Mouse (Mus musculus) adrenal gland, postnatal 14 days (tissue): ENCODE results near the gene Wwp2. TPM values are rescaled to one million over a fixed set of nuclear protein-coding genes. Genes with fewer than 3 reads are reported as not detected.

Experiments
- microRNA-seq, 2 experiments: library from miRNA; unstranded; fragments of <30 nt; microRNA quantifications; one replicate each; pipeline ENCODE4 v1.2.0; 2021
- total RNA-seq: library from RNA; stranded (reverse); gene quantifications from 2 replicates; pipeline ENCODE4 v1.2.3, GENCODE M21; 2021

Wwp2 gene
- total RNA-seq, 1 experiment from 2014 or later, result 27.7 TPM

Small RNAs within 50 kb of the gene (microRNA-seq; reads per million reads assigned to microRNA genes)
- 1,550 to 2,185 reads per million in 2 experiments for gene Mir140

Other genes starting within 250 kb of the Wwp2 start
- 108 and 110 TPM in 2 replicates for gene Nfat5, start 142.9 kb upstream of the Wwp2 start, total RNA-seq
- gene Nqo1, start 33.2 kb upstream of the Wwp2 start, total RNA-seq, result 4.2 and 5.2 TPM in 2 replicates
- gene Nob1, start 11.3 kb upstream of the Wwp2 start, total RNA-seq, result 31.0 and 35.6 TPM in 2 replicates
- 98.0 and 98.6 TPM in 2 replicates for gene Psmd7, start 152.1 kb downstream of the Wwp2 start, total RNA-seq